Mouse (Mus musculus) heart, postnatal 10 days (tissue): ENCODE data around the gene Olfr1240. TPM values are rescaled to one million over a fixed set of nuclear protein-coding genes. Genes with fewer than 3 reads are reported as not detected.

Source experiments
- DNase-seq, 2 experiments: peaks; one replicate each; pipeline ENCODE4 v3.0.0; 2021
- intact Hi-C: fragments of 180-260 bp; cut with DNase I; formaldehyde crosslinking; loops from one replicate; pipeline ENCODE4 v1.15.1; 2025
- total RNA-seq, 2 experiments: library from RNA; stranded (reverse); gene quantifications; 2 replicates each; pipeline ENCODE4 v1.2.3; 2021

Gene Olfr1240
- not detected for total RNA-seq

GRCm38 (mm10) chr2:89442900-89443299 is at the start of gene Olfr1240:
Olfr1240 (minus strand) TSS chr2:89443000.
- intact Hi-C loops, result no loop called here
- no peak for DNase-seq

DNA sequence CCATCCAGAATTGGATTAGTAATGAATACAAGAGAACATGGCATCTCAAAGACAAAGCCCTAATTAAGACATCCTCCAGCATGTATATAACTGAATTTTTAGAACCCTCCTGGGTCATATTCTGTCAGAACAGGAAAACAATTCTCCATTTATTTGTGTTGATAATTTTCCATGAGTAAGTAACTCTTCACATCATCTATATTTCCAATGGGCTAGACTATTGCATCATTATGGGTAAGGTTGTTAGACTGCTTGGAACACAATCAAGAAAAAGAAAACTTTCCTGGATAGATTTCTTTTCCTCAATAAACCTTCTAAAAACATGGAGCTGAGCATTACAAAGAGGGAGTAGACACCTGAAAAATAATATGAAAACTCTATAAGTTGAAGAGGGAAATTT is 44.2 kb upstream of the Olfr1240 start, which contains the start of gene Olfr1241:
Gene Olfr1241, minus strand, starts transcription at position 101 of the 400 bp plus-strand sequence.
- no peak for DNase-seq
- intact Hi-C loops, result no loop called here

- DNase-seq, result no peak
- intact Hi-C loops, result no loop called here
Observed at GRCm38 (mm10) chr2:89420307-89420706, 22.5 kb downstream of the Olfr1240 start, which contains the start of gene Olfr1239. Olfr1239 (minus strand) TSS chr2:89420407.

DNA sequence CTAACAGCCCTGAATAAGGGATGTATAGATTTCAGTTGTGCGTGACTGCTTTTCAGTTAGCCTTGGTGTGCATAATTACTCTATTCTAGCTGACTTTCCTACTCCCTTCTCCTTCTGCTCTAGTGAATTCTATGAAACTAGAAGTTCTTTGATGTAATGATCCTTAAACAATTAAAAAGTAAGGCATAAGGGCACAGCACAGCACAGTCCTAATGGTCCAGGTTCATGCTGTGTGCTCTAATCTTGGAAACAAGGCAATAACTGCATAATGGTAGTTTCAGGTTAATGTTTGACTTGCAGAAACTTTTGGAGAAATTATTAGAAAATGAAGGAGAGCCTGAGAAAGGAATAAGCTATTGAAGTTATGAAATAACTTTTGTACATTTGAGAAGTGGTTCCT is 28.2 kb downstream of the Olfr1240 start:
- intact Hi-C loops, result no loop called here

DNA sequence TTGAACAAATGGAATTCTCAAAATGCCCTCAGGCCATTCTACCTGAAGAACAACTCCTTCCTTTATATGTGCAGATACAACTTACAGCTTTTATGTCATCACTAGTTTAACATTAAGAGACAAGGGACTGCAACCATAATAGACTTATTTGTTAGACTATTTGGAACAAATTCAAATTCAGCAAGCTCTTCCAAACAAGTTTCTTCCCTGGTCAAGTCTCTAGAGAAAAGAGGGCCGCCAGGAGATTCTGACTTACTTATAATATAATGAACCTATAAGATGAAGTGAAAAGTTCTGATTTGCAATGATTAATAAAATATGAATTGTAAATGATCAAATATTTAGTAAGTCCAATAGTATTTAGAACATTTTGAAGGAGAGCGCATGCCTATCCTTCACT is 33.2 kb downstream of the Olfr1240 start, which contains the start of gene Olfr1238:
Gene Olfr1238, minus strand, starts transcription at position 101 of the 400 bp plus-strand sequence.
- DNase-seq, result no peak
- intact Hi-C loops, result no loop called here

More for the DNA sequence above, 28.2 kb downstream of the Olfr1240 start:
- no peak for DNase-seq

DNA sequence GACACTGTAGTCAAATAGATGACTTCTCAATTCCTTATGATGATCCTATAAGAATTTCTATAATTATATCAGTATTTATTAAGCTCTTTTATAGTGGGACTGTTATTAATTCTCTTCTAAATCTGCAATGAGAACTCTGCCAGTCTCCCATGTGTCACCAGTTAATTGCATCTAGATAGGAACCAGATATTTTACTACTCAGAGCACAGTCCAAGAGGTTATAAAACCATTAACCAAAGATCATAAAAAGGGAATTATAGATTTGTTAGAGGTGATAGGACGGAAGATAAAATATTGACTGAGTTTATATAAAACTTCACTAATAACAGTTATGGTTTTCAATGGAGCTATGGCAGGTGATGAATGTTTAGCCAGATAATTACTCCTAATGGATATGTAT is 41.9 kb downstream of the Olfr1240 start:
- DNase-seq, result no peak
- intact Hi-C loops, result no loop called here

Other genes with a start within 250 kb of the Olfr1240 start
- gene Olfr1226, start 243.0 kb downstream of the Olfr1240 start, total RNA-seq, result not detected
- not detected for gene Olfr1228, start 188.9 kb downstream of the Olfr1240 start, total RNA-seq
- gene Olfr1229, start 155.0 kb downstream of the Olfr1240 start, total RNA-seq, result not detected
- gene Olfr1230, start 145.7 kb downstream of the Olfr1240 start, total RNA-seq, result not detected
- gene Olfr1231, start 135.9 kb downstream of the Olfr1240 start, total RNA-seq, result not detected
- not detected for gene Olfr1232, start 113.3 kb downstream of the Olfr1240 start, total RNA-seq
- not detected for gene Olfr1233, start 100.6 kb downstream of the Olfr1240 start, total RNA-seq
- not detected for gene Olfr1234, start 78.1 kb downstream of the Olfr1240 start, total RNA-seq
- not detected for gene Olfr1238, start 33.3 kb downstream of the Olfr1240 start, total RNA-seq
- not detected for gene Olfr1239, start 22.6 kb downstream of the Olfr1240 start, total RNA-seq
- not detected for gene Olfr1241, start 44.1 kb upstream of the Olfr1240 start, total RNA-seq
- gene Olfr1242, start 55.3 kb upstream of the Olfr1240 start, total RNA-seq, result not detected
- gene Olfr1243, start 88.5 kb upstream of the Olfr1240 start, total RNA-seq, result not detected
- not detected for gene Olfr1245, start 135.4 kb upstream of the Olfr1240 start, total RNA-seq
- gene Olfr1246, start 150.2 kb upstream of the Olfr1240 start, total RNA-seq, result not detected
- gene Olfr1247, start 171.1 kb upstream of the Olfr1240 start, total RNA-seq, result under 1 TPM in 1 of 2 experiments, not detected in 1; 0.05 TPM
- not detected for gene Olfr1248, start 175.2 kb upstream of the Olfr1240 start, total RNA-seq
- gene Olfr1249, start 192.0 kb upstream of the Olfr1240 start, total RNA-seq, result not detected
- gene Olfr1250, start 218.5 kb upstream of the Olfr1240 start, total RNA-seq, result not detected
- not detected for gene Olfr1251, start 228.9 kb upstream of the Olfr1240 start, total RNA-seq